Mouse (Mus musculus) hindbrain, embryonic 16.5 days (tissue): ENCODE data around the gene Macrod2. TPM values are rescaled to one million over a fixed set of nuclear protein-coding genes. Genes with fewer than 3 reads are reported as not detected.
A peak's percentile ranks its signal among the peaks of the same experiment; 100 is the strongest.

Source experiments
- ATAC-seq: fragments of 200-750 bp; cut with Nextera tagmentation; 2 replicates; pipeline ENCODE4 v1.8.0; 2017; ENCODE audit warnings: moderate TSS enrichment, moderate library complexity
- H3K27ac ChIP-seq: fragments of 300-500 bp; sonication (generic); 2 replicates; pipeline ENCODE4 v1.5.1; 2014; ENCODE audit warnings: low read depth, mild to moderate bottlenecking, control low read depth, low read length, moderate library complexity
- H3K27me3 ChIP-seq: fragments of 300-500 bp; sonication (generic); replicated peaks from 2 replicates; pipeline ENCODE4 v1.6.1; 2014; ENCODE audit warnings: low read length; ENCODE audit not compliant: control insufficient read depth, insufficient read depth
- H3K36me3 ChIP-seq: fragments of 300-500 bp; sonication (generic); 2 replicates; pipeline ENCODE4 v1.6.1; 2014; ENCODE audit warnings: mild to moderate bottlenecking, low read length, moderate library complexity, mixed read lengths; ENCODE audit not compliant: control insufficient read depth, insufficient read depth
- H3K4me1 ChIP-seq: fragments of 300-500 bp; sonication (generic); 2 replicates; pipeline ENCODE4 v1.6.1; 2014; ENCODE audit warnings: low read depth, low read length; ENCODE audit not compliant: control insufficient read depth, insufficient read depth
- H3K4me2 ChIP-seq: fragments of 300-500 bp; sonication (generic); 2 replicates; pipeline ENCODE4 v1.6.1; 2014; ENCODE audit warnings: mild to moderate bottlenecking, low read length, control low read depth, moderate library complexity
- H3K4me3 ChIP-seq: fragments of 300-500 bp; sonication (generic); 2 replicates; pipeline ENCODE4 v1.5.1; 2014; ENCODE audit warnings: mild to moderate bottlenecking, low read length, control low read depth, moderate library complexity
- H3K9ac ChIP-seq: fragments of 300-500 bp; sonication (generic); 2 replicates; pipeline ENCODE4 v1.6.1; 2014; ENCODE audit warnings: low read depth, mild to moderate bottlenecking, control low read depth, low read length, moderate library complexity
- H3K9me3 ChIP-seq: fragments of 300-500 bp; sonication (generic); 2 replicates; pipeline ENCODE4 v1.6.1; 2014; ENCODE audit warnings: mild to moderate bottlenecking, low read length, moderate library complexity; ENCODE audit not compliant: control insufficient read depth
- WGBS: fragments of 180-500 bp; shearing (Covaris S2); extraction: QIAGEN DNeasy Blood & Tissue Kit; methylation state at CpG from one replicate; pipeline ENCODE4 v1.1.7; 2014; 5-methylcytosine and 5-hydroxymethylcytosine counted together
- polyA plus RNA-seq: library from polyadenylated mRNA; unstranded; fragments of >200 nt; fragmentation: Nextera tagmentation; extraction: Ambion mirVana; gene quantifications from 2 replicates; pipeline ENCODE4 v1.2.1, GENCODE M21; 2015

Macrod2 gene
- polyA plus RNA-seq, 1 experiment from 2014 or later, result 85.4 TPM

DNA sequence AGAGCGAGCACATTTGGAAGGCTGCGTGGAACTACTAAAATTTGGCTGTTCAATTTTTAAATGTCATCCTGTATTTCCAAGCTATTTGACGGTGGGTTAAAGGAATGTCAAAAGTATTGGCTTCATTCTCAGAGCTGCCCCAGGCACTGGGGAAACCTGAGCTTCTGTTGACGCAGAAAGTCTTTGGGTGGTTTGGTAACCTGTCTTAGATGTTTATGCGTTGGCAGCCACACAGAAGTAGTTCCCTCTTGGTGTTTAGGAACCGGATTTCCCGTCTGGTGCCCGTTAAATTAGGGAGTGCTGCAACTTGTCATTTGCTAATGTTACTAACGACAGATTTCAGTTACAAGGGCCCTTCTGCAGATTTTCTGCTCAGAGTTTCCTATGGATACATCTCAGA, 1837.7 kb downstream of the Macrod2 start:
- no peaks in the 10 kb centered on the region for H3K36me3 ChIP-seq
- no peaks in the 10 kb centered on the region for H3K27me3 ChIP-seq
- no peaks in the 10 kb centered on the region for H3K4me1 ChIP-seq
- H3K27ac ChIP-seq, result no peak overlapping the region
- H3K9me3 ChIP-seq, result no peaks in the 10 kb centered on the region
- 88% methylated on average over 9 of the region's 9 CpGs for WGBS
- H3K4me2 ChIP-seq, result no peak overlapping the region
- no peak for ATAC-seq
- H3K4me3 ChIP-seq, result no peak overlapping the region
- no peak overlapping the region for H3K9ac ChIP-seq

- Histone ChIP-seq H3K27me3 (no peaks in the 10 kb centered on the region), H3K9me3 (no peaks in the 10 kb centered on the region), H3K36me3 (no peaks in the 10 kb centered on the region), H3K4me1 (no peaks in the 10 kb centered on the region), H3K9ac (no peak overlapping the region), H3K4me2 (no peak overlapping the region), H3K4me3 (no peak overlapping the region), H3K27ac (no peak overlapping the region)
- ATAC-seq, result no peak
- 88% methylated on average over 4 of the region's 4 CpGs for WGBS
Measured at GRCm38 (mm10) chr2:142243483-142243882, 1848.4 kb downstream of the Macrod2 start.

GRCm38 (mm10) chr2:142250383-142250782, 1855.3 kb downstream of the Macrod2 start:
- ATAC-seq, result no peak
- WGBS, result 72% methylated on average over 4 of the region's 4 CpGs
- H3K4me2 ChIP-seq, result no peak overlapping the region

DNA sequence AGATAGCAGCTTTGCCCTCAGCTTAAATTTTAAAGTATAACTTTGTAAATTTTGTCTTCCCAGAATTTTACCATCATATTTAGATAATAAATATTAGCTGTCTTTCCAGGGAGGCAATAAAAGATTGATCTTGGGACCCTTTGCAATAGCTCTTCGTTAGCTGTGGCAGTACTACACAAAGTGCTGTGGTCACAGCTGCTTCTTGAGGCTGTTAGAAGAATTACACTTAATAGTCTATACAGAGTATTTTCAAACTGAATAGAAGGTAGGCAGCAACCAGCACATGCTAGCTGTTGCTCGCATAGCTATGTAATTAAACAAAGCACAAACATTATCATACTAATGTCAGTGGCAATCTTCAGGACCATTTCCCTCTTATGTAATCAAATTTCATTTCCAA, 1856.4 kb downstream of the Macrod2 start:
- no peaks in the 10 kb centered on the region for H3K27me3 ChIP-seq
- H3K4me2 ChIP-seq, result no peak overlapping the region
- no peaks in the 10 kb centered on the region for H3K9me3 ChIP-seq
- no peak overlapping the region for H3K4me3 ChIP-seq
- WGBS, result 76% methylated on average over 2 of the region's 2 CpGs
- no peaks in the 10 kb centered on the region for H3K36me3 ChIP-seq
- peaks cover 3% of the 10 kb centered on the region; the same call in 1 of the 2 replicates for H3K4me1 ChIP-seq
- H3K9ac ChIP-seq, result no peak overlapping the region
- ATAC-seq, result no peak
- H3K27ac ChIP-seq, result no peak overlapping the region

More at GRCm38 (mm10) chr2:142250383-142250782, 1855.3 kb downstream of the Macrod2 start:
- Histone ChIP-seq H3K9me3 (no peaks in the 10 kb centered on the region), H3K9ac (no peak overlapping the region), H3K4me3 (no peak overlapping the region), H3K36me3 (no peaks in the 10 kb centered on the region), H3K27me3 (no peaks in the 10 kb centered on the region), H3K4me1 (peaks cover 3% of the 10 kb centered on the region; the same call in 1 of the 2 replicates), H3K27ac (no peak overlapping the region)

DNA sequence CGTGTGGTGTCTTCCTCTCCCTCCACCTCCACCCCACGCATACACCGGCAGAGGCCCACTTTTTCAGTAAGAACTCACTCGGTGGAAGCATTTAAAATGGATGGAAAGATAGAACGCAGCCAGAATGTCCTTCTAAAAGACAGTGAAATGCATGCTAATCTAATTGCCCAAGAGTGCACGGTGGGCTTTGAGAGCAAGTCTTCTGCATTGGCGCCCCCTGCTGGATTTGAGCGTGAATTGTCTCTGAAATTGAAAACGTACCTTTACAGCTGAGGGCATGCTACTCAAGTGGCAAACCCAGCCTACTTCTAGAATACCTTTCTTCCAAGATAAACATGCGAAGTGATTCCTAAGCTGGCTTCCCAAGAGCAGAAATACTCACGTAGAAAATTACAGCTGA, 1858.8 kb downstream of the Macrod2 start:
- no peaks in the 10 kb centered on the region for H3K27me3 ChIP-seq
- no peak overlapping the region for H3K27ac ChIP-seq
- no peak overlapping the region for H3K9ac ChIP-seq
- H3K4me3 ChIP-seq, result peak overlapping the region; percentile 15; the same call in 1 of the 2 replicates
- peaks cover 3% of the 10 kb centered on the region; the same call in 1 of the 2 replicates for H3K4me1 ChIP-seq
- H3K36me3 ChIP-seq, result no peaks in the 10 kb centered on the region
- H3K9me3 ChIP-seq, result no peaks in the 10 kb centered on the region
- peak overlapping the region; percentile 55 for H3K4me2 ChIP-seq
- peak; percentile 91 for ATAC-seq
- 12% methylated on average over 11 of the region's 11 CpGs for WGBS

DNA sequence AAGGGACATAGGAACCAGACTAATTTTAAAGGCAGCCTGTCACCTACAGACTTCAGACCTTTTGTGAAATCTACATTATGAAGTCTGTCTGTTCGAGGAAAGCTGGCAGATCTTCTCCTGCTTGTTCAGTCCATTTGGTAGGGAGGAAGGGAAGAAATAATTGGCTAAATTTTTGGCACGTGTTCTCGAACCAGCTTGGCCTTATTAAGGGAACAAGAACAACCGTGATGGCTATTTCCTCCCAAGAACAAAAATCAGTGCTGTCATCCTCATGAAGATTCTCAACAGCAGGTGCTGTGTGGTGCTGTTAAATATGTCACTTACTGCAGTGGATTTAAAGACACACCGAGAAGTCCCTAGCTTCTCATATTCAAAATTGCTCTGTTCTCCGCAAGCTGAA, 1859.5 kb downstream of the Macrod2 start:
- 80% methylated on average over 6 of the region's 6 CpGs for WGBS
- H3K9ac ChIP-seq, result no peak overlapping the region
- H3K4me2 ChIP-seq, result no peak overlapping the region
- H3K4me1 ChIP-seq, result peaks cover 3% of the 10 kb centered on the region; the same call in 1 of the 2 replicates
- H3K27me3 ChIP-seq, result no peaks in the 10 kb centered on the region
- H3K4me3 ChIP-seq, result no peak overlapping the region
- no peaks in the 10 kb centered on the region for H3K9me3 ChIP-seq
- no peak overlapping the region for H3K27ac ChIP-seq
- H3K36me3 ChIP-seq, result no peaks in the 10 kb centered on the region
- ATAC-seq, result no peak

DNA sequence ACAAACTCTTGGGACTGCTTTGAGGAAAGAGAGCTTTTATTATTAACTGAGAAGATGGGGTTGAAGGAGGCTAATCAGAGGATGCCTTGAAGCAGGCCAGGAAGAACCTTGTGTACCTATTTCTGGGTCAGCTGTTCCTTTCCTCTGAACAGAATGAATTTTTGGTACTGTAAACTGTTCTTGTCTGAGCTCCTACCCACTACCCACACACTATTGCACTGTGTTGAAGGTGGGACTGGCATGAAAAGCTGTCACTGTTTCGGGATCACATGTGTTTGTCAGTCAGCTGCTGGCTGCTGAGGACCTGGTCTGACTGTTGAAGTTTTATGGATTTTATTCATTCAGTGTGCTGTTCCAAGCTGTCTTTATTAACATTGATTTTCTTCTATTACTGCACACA, 1862.4 kb downstream of the Macrod2 start:
- peaks cover 3% of the 10 kb centered on the region; the same call in 1 of the 2 replicates for H3K4me1 ChIP-seq
- WGBS, result 86% methylated on average over 1 of the region's 1 CpGs
- H3K27me3 ChIP-seq, result no peaks in the 10 kb centered on the region
- no peaks in the 10 kb centered on the region for H3K9me3 ChIP-seq
- no peak overlapping the region for H3K4me2 ChIP-seq
- H3K4me3 ChIP-seq, result no peak overlapping the region
- H3K36me3 ChIP-seq, result no peaks in the 10 kb centered on the region
- H3K27ac ChIP-seq, result no peak overlapping the region
- ATAC-seq, result no peak
- H3K9ac ChIP-seq, result no peak overlapping the region

DNA sequence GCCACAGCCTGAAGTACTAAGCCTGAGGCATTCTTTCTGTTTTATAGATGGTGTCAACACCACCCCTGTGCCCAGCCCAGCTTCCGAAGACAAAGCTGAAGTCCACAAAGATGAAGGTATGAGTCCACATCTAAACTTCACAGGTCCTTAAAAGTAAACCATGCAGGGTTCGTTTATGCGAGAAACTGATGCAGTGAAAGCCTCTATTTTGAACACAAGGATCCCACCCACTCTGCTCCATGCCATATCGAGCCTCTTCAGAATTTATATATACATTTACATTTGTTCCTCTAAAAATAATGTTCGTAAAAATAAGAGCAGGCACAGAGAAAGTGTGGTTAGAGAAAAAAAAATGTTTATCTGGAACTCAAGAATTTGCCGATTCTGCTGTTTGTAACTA, 1865.9 kb downstream of the Macrod2 start:
- 93% methylated on average over 6 of the region's 6 CpGs for WGBS
- ATAC-seq, result no peak

DNA sequence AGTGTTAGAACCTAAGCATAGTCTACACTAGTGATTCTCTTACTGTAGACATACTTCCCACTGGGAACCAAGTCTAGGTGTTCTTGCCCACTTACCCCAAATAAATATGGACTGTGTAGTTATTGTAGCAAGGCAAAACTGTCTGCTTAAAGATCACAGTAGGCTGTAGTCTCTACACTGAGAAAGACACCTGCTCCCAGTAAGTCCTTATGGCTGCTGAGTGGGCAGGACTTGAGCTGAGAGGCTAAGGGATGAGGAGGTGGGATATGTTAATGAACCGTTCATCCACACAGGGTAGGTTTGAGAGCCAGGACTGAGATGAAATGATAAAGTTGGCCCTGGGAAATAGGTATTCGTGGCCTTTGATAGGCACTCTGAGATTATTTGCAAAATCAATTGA, 1869.6 kb downstream of the Macrod2 start:
- no peaks in the 10 kb centered on the region for H3K9me3 ChIP-seq
- H3K27me3 ChIP-seq, result no peaks in the 10 kb centered on the region
- 88% methylated on average over 2 of the region's 2 CpGs for WGBS
- no peak overlapping the region for H3K4me2 ChIP-seq
- H3K4me3 ChIP-seq, result no peak overlapping the region
- no peak overlapping the region for H3K9ac ChIP-seq
- no peak for ATAC-seq
- H3K36me3 ChIP-seq, result no peaks in the 10 kb centered on the region
- H3K27ac ChIP-seq, result no peak overlapping the region
- H3K4me1 ChIP-seq, result no peaks in the 10 kb centered on the region

More for the DNA sequence above, 1865.9 kb downstream of the Macrod2 start:
- no peak overlapping the region for H3K4me3 ChIP-seq
- no peaks in the 10 kb centered on the region for H3K36me3 ChIP-seq
- no peaks in the 10 kb centered on the region for H3K4me1 ChIP-seq
- H3K9ac ChIP-seq, result no peak overlapping the region
- H3K9me3 ChIP-seq, result no peaks in the 10 kb centered on the region
- no peak overlapping the region for H3K27ac ChIP-seq
- H3K4me2 ChIP-seq, result no peak overlapping the region
- no peaks in the 10 kb centered on the region for H3K27me3 ChIP-seq

- no peaks in the 10 kb centered on the region for H3K9me3 ChIP-seq
- no peaks in the 10 kb centered on the region for H3K27me3 ChIP-seq
- no peak for ATAC-seq
- no peak overlapping the region for H3K27ac ChIP-seq
- 83% methylated on average over 2 of the region's 2 CpGs for WGBS
- no peaks in the 10 kb centered on the region for H3K4me1 ChIP-seq
- H3K36me3 ChIP-seq, result no peaks in the 10 kb centered on the region
- H3K4me3 ChIP-seq, result no peak overlapping the region
- H3K4me2 ChIP-seq, result no peak overlapping the region
- H3K9ac ChIP-seq, result no peak overlapping the region
Measured at GRCm38 (mm10) chr2:142267836-142268235, 1872.7 kb downstream of the Macrod2 start.
